Mouse (Mus musculus) R1 (cell line): ENCODE data around the gene Hnrnpdl.

ENCODE experiments used
- DNase-seq: peaks from one replicate; pipeline ENCODE4 v3.0.0-alpha.2; 2018; ENCODE audit warnings: low read depth, low spot score

The Hnrnpdl gene

DNA sequence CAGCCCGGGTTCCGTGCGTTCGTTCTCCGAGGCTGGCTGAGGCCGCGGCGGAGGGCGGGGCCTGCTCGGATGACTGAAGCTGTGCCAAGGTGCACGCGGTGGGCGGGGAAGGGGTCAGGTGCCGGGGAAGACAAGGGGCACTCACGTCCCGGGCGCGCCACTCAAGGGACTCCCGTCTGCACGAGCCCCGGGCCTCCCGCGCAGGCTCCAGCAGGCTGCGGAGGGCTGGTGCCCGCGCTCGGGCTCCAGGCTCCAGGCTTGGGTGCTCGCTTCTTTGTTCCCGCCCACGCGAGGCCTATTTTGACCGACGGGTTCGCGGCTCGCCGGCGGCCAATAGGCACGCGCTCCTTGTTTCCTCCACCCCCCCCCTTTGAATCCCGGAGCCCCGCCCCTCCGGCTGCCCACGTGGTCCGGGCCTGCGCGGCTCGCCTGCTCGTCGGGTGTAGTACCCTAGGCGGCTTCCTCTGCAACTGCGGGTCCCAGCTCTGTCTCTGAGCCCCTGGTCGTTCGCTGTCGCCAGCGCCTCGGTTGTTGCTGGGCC is at the start of gene Hnrnpdl, which contains the start of gene Enoph1:
Gene Hnrnpdl, minus strand, starts transcription at position 63 of the 541 bp plus-strand sequence.
Gene Enoph1, plus strand, starts transcription at position 384 of the 541 bp plus-strand sequence.
- peak; percentile 95 for DNase-seq

DNA sequence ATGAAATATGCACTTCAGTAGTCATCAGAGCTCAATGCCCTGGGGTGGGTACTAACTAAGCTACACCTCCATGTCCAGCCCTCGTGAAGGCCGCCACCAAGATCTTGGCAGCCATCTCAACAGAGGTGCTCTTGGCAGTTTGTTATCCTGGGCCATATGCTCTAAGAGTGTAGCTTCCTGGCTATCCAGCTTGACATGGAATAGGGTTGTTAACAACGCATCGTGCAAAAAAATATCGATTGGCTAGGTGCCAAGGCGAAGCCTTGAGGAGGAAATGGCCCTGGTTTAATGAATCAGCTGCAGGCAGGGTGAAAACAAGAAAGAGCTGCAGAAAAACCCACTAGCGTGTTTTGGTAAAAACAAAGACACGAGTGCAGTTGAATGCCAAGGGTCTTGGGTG is 45.6 kb upstream of the Hnrnpdl start:
- no peak for DNase-seq

DNA sequence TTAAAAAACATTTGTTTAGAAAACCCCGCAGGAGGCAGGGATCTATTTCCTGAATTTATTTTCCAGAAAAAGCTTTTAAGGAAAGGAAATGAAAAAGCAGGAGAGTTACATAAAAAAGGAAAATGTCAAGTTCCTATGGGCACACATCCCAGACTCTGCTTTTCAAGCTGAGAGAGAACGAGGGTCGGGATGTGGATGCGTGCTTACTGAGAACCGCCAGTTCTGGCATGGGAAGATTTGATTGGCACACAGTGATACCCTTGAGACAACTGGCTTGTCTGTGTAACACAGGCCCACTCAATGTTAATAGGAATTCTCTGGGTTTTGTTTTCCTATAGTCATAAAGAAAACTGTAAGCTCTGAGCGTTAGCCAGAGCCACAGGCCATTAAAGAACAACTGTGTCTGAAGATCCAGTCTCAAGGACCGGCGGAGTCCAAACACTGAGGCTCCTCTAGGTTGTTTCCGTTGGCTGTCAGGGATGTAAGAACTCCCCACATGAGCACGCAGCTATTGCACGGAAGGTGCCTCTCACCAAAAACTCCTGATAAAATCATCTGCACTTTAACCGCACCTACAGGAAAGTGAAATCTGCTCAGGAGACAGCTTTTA is 44.6 kb upstream of the Hnrnpdl start:
- DNase-seq: no peak

DNA sequence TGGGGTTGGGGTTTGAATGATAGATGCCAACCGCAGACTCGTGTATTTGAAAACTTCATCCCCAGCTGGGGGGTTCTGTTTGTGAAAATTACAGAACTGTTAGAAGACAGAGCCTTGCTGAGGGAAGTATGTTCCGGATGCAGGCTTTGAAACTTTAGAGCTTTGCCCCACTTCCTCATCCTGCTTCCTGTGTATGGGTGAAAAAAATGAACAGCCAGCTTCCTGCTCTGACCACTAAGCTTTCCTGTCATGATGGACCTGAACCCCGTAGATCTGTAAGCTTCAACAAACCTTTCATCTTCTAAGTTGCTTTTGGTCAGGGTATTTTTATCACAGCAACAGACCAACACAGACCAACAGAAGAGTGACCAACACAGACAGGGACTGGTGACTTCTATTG is 42.5 kb upstream of the Hnrnpdl start:
- DNase-seq: no peak

DNA sequence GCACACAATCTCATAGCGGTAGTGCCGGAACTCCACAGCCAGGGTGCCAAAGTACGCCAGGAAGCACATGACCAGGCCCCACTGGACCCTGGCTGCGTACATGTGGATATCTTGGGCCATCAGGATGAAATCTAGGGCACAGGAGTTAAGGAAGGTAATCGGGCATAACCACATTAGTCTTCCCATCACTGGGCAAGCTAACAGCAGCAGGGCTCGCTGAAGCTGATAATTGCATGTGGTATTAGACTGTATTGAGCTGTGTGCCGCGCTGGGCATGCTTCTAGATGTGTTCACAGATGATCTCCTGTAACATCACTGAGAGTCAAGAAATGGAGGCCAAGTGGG is 40.4 kb upstream of the Hnrnpdl start:
- no peak for DNase-seq

DNA sequence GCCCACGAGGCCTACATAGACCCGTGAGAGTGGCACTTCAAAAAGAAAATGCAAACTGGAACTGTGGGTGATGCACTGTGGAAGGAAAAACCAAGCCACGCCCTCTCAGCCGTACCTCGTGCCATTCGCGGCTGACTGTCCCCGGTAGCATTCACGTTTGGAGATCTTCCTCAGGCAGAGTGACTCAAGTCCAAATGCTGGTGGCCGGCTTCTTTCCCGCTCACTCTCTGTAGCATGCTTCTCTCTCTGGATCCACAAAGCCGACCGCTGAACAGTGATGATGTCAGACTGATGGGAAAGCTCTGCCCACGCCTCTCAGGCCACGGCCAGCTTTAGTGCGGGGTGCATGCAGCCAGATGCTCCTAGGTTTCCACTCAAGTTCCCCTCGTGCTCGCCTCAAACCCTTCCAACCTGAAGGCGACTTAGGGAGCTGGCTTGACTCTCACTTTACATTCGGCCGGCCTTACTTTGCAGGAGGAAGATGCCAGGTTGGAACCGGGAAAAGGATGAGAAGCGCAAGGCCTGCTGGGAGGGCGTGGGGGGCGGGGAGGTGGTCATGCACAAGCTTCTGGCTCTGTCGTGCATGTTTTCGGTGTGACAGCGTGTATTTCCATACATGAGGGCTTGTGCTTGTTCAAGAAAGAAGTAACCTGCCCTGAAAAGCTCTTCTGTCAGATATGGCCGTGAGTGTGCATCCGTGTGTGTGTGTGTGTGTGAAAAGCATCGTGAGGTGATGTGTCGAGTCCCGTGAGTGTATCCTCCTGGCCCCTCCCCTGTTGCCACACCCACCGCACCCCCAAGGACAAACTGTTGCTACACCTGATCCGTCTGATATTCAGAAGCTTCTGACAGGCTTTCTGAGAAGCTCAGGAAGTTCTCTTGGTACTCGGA is 39.8 kb upstream of the Hnrnpdl start:
- DNase-seq: peak; percentile 45

DNA sequence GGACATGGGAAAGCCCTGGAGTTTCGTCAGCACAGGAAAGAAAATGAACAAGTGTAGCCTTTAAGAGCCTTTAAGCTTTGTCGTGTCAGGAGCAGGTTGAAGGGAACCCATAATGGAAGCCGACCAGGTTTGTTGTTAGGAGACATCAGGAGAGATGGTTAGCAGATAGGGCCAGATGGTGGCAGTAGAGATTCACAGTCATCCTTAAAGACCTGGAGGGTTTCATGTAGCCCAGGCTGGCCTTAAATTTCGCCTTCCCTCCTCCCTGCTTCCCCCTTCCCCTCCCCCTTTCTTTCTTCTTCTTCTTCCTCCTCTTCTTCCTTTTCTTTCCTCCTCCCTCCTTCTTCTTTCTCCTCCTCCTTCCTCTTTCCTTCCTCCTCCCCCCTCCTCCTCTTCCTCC is 35.1 kb upstream of the Hnrnpdl start:
- DNase-seq: peak; percentile 37

DNA sequence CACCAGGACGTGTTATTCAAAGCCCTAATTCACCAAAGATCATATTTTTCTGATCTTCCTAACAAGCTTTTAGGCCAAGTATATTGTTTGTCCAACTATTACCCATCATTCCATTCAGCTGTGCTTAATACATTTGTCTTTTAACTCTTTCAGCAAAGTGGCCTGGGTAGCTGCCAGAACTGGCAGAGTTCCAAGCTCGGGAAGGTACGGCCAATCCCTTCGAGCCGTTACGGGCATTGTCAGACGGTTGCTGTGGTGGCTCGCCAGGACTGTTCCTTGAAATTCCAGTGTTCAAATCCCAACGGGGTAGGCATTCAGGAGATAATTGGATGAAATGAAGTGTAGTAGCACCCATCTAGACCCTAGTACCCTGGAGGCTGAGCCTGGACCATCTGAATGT is 33.1 kb upstream of the Hnrnpdl start:
- DNase-seq: no peak

DNA sequence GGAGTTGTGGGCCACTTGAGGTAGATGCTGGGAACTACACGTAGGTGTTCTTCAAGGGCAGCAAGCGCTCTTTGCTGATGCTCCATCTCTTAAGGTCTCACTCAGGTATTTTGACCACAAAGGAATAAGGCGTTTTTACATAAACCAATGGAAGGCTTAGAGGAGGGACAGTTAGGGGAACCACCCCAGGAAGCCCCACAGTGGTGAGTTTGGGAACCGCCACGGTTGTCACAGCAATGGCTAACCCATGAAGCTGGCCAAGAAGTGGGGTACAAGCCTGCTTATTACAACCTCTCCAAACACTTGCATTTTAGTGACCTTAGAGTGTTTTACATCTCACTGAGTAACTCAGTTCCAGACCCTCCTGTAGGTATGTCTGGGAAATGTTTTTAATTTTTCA is 32.1 kb upstream of the Hnrnpdl start:
- no peak for DNase-seq

DNA sequence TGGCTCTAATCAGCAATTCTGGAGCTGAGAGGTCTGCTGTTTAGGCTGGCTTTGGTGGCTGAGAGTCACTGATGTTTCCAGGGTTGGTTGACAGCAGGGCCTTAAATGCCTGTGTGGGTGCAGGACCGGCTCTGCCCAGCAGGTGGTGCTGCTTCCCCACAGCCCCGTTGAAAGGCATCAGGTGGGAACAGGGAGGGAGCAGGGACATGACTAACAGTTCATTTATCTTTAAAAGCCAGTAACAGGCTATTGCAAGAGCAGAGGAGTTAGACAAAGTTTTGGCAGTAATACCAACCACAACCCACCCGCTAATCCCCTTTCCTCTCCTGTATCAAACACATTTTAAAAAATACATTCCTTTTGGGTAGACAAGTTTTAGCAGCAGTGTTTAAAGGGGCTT is 30.8 kb upstream of the Hnrnpdl start:
- DNase-seq: peak; percentile 75

DNA sequence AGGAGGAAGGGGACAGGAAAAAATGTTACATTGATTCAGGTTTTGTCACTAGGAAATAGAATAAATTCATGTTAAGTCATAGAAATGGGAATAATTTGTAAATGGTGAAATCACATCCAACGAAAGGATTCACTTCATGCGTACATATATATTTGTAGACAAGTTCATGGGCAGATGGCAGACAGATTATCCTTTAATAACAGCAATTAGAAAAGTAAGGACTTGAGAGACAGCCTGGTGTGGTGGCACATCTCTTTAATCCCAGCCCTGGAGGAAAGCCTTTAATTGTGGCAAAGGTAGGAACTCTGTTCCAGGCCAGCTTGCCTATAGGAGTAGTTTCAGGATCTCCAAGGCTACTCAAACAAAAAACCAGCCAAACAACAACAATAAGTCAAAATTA is 30.1 kb upstream of the Hnrnpdl start:
- DNase-seq: no peak

DNA sequence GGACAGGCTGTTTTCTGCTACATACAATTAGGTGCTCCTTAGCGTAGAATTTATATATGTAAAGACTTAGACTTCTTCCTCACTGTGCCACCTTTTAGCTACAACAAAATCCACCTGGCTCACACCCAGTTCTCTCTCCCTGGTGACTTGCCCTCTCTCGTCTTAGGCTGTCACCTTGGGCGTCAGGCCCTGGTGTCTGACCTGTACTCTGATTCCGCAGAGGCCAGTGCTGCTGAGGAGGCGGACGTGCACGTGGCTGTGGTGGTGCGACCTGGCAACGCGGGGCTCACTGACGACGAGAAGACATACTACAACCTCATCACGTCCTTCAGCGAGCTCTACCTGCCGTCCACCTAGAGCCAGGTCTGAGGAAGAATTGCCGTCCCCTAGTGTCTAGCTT is 28.1 kb upstream of the Hnrnpdl start:
- no peak for DNase-seq

DNA sequence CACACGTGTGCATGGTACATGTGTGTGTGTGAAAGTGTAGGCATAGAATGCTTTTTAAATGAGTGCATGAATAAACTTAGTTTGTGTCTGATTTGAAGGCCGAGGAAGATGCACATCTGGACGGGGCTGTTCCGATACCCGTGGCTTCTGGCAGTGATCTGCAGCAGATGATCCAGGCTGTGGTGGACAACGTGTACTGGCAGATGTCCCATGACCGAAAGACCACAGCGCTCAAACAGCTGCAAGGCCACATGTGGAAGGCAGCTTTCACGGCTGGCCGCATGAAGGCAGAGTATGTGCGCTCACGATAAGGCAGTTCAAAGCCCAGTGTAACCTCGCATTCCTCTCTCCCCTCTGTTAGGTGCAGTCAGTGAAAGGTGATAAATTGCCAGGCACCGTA is 21.4 kb upstream of the Hnrnpdl start:
- DNase-seq: no peak

DNA sequence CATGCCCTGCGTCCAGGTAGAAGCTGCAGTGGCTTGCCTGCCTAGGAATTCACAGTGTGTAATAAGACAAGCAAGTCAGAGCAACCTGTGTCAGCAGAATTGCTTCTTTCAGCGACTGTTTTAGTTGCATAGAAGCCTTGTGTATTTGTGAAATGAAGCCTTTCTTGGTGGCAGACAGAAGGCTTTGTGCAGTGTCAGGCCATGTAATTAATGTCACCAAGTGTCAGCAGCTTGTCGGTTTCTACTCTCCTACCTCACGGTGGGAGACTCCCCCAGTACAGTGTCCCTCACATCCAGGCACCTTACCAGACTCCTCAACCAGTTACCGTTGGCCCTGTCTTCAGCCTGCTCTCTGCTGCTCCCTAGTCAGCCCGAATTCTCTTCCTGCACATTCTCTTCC is 19.9 kb upstream of the Hnrnpdl start:
- no peak for DNase-seq

DNA sequence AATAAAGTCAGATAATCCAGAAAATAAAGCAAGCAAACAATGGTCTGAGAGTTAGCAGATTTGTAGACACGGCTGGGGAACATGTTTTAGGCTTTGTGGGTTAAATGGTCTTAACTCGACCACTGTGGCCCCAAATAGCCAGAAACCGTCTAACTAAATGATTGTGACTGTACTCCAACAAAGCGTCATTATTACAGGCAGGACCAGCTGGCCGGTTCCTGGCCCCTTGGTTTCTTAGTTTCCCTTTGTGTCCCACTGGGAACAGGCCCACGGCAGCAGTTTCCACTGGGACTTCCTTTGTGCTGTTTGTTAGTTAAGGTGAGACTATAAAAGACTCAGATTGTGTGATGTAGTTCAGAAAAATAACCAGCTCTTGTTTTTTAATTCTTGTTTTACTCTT is 19.3 kb upstream of the Hnrnpdl start:
- no peak for DNase-seq

DNA sequence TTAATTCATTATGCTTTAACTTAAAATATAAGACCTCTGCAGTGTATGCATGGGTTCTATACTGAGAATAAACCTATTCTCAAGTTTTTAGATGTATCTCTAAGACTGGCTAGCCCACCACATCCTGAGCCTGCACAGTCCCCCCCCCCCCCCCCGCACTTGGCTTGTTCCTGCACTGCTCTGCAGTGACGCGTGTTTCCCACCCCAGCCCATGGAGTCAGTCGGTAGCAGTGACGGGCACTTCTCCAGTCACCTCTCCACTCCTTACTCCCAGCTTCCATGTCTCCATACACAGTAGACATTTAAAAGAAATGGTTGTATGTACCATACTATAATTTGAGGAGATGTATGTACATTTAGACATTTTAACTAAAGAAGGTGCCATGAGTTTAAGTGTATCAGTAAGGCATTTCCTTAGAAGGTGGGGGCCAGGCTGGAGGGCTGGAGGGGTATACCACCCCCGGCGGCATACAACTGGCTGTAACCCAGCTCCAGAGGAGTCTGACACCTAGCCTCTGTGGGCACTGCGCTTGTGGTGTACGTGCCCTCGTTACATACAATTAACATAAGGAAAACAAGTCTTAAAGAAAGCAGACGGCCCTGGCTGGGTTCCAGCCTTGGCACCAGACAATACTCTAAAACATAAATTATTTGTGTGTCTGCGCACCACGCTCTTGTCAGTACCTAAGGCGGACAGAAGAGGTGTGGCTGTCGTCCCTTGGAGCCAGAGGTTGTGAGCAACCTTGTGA is 18.2 kb upstream of the Hnrnpdl start:
- DNase-seq: no peak

DNA sequence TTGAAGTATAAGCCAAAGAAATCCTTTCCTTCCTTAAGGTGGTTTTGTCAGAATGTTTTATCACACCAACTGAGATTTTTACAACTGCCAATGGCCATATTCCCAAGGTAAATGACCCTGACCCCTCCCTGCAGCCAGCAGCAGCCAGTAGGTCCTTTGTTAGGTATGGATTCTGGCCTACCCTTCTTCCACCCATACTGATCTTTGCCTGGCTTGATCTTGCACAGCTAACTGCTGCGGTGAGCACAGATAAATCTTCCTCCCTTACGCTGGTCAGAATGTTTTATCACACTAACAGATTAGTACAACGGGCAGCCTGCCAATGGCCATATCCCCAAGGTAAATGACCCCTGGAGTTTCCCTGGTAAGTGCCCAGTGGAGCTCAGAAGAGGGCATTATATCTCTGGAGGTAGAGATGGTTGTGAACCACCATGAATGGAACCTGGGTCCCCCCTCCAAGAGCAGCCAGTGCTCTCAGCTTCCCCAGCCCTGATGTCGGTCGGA is 16.5 kb upstream of the Hnrnpdl start:
- no peak for DNase-seq

DNA sequence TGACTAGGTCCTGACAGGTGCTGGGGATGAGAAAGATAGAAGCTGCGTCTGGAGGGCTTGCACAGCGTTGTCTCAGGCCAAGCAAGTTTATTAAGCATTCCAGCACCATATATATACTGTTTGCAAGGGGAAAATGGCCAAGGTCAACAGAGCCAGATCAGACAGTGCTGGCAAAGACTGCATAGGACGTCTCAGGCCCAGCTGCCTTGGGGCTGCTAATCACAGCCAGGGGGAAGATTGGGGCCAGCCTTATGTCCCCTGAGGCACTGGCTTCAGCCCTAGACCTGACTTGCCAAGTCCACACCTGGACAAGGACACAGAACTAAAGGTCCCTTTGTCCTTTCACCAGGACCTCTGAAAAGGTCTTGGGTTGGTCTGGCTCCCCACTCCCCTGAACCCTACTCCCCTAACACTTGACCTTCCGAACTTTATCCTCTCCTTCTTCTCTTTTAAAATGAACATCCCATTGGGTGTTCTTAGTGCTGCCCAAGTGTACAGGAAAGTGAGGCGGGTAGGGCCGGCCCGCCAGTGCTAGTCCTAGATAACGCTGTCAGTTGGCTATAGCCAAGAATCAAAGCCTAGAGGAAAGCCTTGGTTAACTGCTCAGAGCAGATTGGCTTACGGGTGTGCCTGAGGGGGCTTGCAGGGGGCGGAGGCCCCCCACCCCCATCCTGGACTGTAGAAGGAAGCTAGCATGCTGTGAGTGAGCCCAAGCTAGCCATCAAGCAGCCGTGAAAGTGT is 15.5 kb upstream of the Hnrnpdl start:
- no peak for DNase-seq

DNA sequence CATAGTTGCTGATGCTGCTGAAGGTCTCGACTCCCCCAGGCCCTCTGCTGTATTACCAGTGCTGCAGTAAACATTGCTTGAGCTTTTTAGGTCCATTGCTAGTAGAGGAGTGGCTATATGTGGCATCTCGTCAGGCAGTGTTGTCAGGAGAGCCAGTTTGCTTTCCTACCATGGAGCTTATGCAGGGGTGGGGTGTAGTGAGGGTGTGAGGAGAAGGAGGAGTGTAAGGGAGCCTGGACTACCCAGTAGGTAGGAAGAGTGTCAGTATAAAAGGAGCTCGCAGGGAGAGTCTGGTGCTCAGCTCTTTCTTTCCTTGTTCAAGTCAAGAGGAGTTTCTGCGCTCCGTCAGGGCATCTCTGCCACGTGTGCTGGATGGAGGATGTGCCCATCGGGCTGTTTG is 13.3 kb upstream of the Hnrnpdl start:
- no peak for DNase-seq

DNA sequence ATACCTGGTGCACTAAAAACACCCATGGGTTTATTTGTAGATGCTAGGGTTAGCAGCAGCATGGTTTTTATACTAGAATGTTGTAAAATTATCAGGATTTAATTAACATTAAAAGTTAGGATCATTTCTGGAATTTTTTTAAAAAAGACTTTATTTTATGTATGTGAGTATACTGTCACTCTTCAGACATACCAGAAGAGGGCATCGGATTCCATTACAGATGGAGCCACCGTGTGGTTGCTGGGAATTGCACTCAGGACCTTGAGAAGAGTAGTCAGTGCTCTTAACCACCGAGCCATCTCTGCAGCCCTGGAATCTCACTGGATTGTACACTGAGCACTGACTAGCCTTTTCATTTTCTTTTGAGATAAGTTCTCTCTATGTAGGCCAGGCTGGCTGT is 10.4 kb upstream of the Hnrnpdl start:
- DNase-seq: no peak

DNA sequence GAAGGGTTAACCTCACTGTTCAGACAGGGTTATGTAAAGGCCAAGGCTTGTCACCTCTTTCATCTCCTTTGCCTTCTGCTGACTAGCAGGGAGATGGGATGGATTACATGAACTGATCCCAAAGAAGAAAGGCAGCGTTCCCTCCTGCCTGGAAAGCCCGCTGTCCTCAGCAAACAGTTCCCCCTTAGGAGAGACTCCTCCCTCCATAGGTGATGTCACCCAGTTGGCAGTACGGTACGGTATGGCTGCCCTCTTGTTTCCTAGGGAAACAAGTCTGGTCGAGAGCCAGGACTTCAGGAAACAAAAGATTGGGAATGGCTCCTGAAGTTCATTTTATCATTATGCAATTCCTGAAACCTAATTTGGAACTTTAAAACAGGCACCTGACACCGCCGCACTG is 8.4 kb upstream of the Hnrnpdl start:
- peak; percentile 52 for DNase-seq
